Comparison of ENCODE assay signal across 26 mouse cellular contexts in the genomic region with DNA sequence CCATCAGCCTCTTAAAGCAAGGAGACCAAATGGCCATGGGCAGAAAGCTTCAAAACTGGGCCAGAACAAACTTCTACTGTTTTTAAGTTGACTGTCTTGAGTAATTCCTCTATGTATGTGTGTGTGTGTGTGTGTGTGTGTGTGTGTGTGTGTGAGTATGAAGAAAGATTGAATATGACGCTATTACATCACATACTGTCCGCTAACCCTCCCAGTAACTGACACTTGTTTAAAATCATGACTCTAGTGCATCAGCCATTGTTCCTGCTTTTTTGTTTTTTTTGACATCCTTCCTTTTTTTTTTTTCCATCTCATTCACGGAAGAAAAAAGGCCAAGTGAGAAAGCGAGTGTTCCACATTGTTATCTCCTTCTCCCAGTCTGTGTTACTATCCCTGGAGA.
DNase-seq lines count a peak whose midpoint lies in the region; ATAC-seq lines count a peak whose summit lies in the region.
"Had no signal": no experiment of that assay in that cellular context is flagged by ENCODE, and none has a peak within 500 bp of the region (broad histone marks: within the 10 kb centered on the region; RNA-seq: fewer than 3 reads in every experiment).

No protein-coding gene starts in this region.

- 88% methylated on average over 4 of the region's 4 CpGs for WGBS in embryonic facial prominence, embryonic 10.5 days

- intact Hi-C loops in left cerebral cortex, postnatal 14 days (cut with DNase I), result no loop called here

- 0 out of 2 replicates have a peak overlapping the region, but pooled peaks have one; percentile 19 for H3K27ac ChIP-seq in embryonic facial prominence, embryonic 10.5 days (replicated peaks)
- H3K27ac ChIP-seq: embryonic facial prominence, embryonic 13.5 days; forebrain, embryonic 10.5 days; forebrain, embryonic 13.5 days; heart, embryonic 15.5 days; hindbrain, embryonic 10.5 days; hindbrain, embryonic 13.5 days; intestine, embryonic 15.5 days had no signal

- peaks cover 7% of the 10 kb centered on the region; the same call in 1 of the 2 replicates for H3K36me3 ChIP-seq in embryonic facial prominence, embryonic 10.5 days (replicated peaks)
- H3K36me3 ChIP-seq: embryonic facial prominence, embryonic 13.5 days; heart, embryonic 12.5 days; heart, embryonic 15.5 days; intestine, embryonic 15.5 days had no signal

- ATAC-seq in megakaryocyte, adult 5-6 weeks (ENCODE audit: poor library complexity, severe bottlenecking), result peak; percentile 89
- ATAC-seq: activated CD4-positive, CD25-positive, alpha-beta regulatory T cell, adult 4 months; forebrain, embryonic 13.5 days; forebrain, embryonic 16.5 days; hindbrain, embryonic 16.5 days; intestine, embryonic 15.5 days had no signal

- no peaks in the 10 kb centered on the region for H3K27me3 ChIP-seq in embryonic facial prominence, embryonic 10.5 days (replicated peaks; ENCODE audit: low read depth, poor library complexity, severe bottlenecking)
- H3K27me3 ChIP-seq: embryonic facial prominence, embryonic 13.5 days; forebrain, embryonic 13.5 days; heart, embryonic 12.5 days; heart, embryonic 15.5 days; hindbrain, embryonic 13.5 days; intestine, embryonic 15.5 days had no signal

- H3K4me3 ChIP-seq in embryonic facial prominence, embryonic 10.5 days, result no peak overlapping the region
- H3K4me3 ChIP-seq: embryonic facial prominence, embryonic 13.5 days; erythroblast, embryonic 14.5 days; forebrain, embryonic 10.5 days; forebrain, embryonic 13.5 days; heart, embryonic 12.5 days; heart, embryonic 15.5 days; hindbrain, embryonic 10.5 days; hindbrain, embryonic 13.5 days; intestine, embryonic 15.5 days had no signal

- H3K4me1 ChIP-seq in embryonic facial prominence, embryonic 10.5 days, result peaks cover 36% of the 10 kb centered on the region
- H3K4me1 ChIP-seq: intestine, embryonic 15.5 days had no signal

- DNase-seq in testis, postnatal 10 days (ENCODE audit: low spot score), result peak; percentile 1
- no peak for DNase-seq in testis, postnatal 14 days (ENCODE audit: low spot score)
- DNase-seq in embryonic facial prominence, embryonic 10.5 days (ENCODE audit: low spot score), result no peak
- no peak for DNase-seq in left cerebral cortex, postnatal 14 days (ENCODE audit: low spot score in 2 of 2)
- no peak for DNase-seq in layer of hippocampus, adult 9-10 months (ENCODE audit: low spot score)
- DNase-seq: adrenal gland, adult 8-10 months; adrenal gland, postnatal 25 days; cerebellum, adult 18-20 months; cerebellum, adult 9-10 months; cerebellum, postnatal 14 days; gastrocnemius, postnatal 25 days; heart, postnatal 10 days; heart, postnatal 36 days had no signal

- no peaks in the 10 kb centered on the region for H3K9me3 ChIP-seq in embryonic facial prominence, embryonic 10.5 days
- H3K9me3 ChIP-seq: embryonic facial prominence, embryonic 13.5 days; forebrain, embryonic 10.5 days; forebrain, embryonic 13.5 days; heart, embryonic 12.5 days; heart, embryonic 15.5 days; hindbrain, embryonic 10.5 days; hindbrain, embryonic 13.5 days; intestine, embryonic 15.5 days had no signal
